Mouse (Mus musculus) intestine, postnatal 0 days (tissue): ENCODE results near the gene Lamp1. TPM values are rescaled to one million over a fixed set of nuclear protein-coding genes. Genes with fewer than 3 reads are reported as not detected.

Source experiments
- ATAC-seq: fragments of 200-750 bp; cut with Nextera tagmentation; 2 replicates; pipeline ENCODE4 v1.8.0; 2017; ENCODE audit warnings: mild to moderate bottlenecking, moderate TSS enrichment, moderate library complexity
- H3K27ac ChIP-seq: fragments of 300-500 bp; sonication (generic); 2 replicates; pipeline ENCODE4 v1.5.1; 2014; ENCODE audit warnings: mild to moderate bottlenecking, low read depth, low read length, moderate library complexity
- H3K27me3 ChIP-seq: fragments of 300-500 bp; sonication (generic); replicated peaks from 2 replicates; pipeline ENCODE4 v1.6.1; 2014; ENCODE audit warnings: low read length, mixed read lengths; ENCODE audit not compliant: control insufficient read depth, insufficient read depth
- H3K36me3 ChIP-seq: fragments of 300-500 bp; sonication (generic); 2 replicates; pipeline ENCODE4 v1.6.1; 2014; ENCODE audit warnings: mild to moderate bottlenecking, moderate library complexity; ENCODE audit not compliant: control insufficient read depth, insufficient read depth
- H3K4me1 ChIP-seq: fragments of 300-500 bp; sonication (generic); replicated peaks from 2 replicates; pipeline ENCODE4 v1.6.1; 2014; ENCODE audit warnings: antibody characterized with exemption, low read length, mixed read lengths; ENCODE audit not compliant: control insufficient read depth, insufficient read depth
- H3K4me2 ChIP-seq: fragments of 300-500 bp; sonication (generic); replicated peaks from 2 replicates; pipeline ENCODE4 v1.6.1; 2014; ENCODE audit warnings: low read depth, mild to moderate bottlenecking, moderate library complexity
- H3K4me3 ChIP-seq: fragments of 300-500 bp; sonication (generic); 2 replicates; pipeline ENCODE4 v1.5.1; 2014; ENCODE audit warnings: low read depth, low read length
- H3K9ac ChIP-seq: fragments of 300-500 bp; sonication (generic); 2 replicates; pipeline ENCODE4 v1.6.1; 2014; ENCODE audit warnings: mild to moderate bottlenecking, low read depth, low read length
- H3K9me3 ChIP-seq: fragments of 300-500 bp; sonication (generic); 2 replicates; pipeline ENCODE4 v1.6.1; 2016; ENCODE audit warnings: mixed run types; ENCODE audit not compliant: control insufficient read depth
- CTCF ChIP-seq: sonication (generic); IDR thresholded peaks from 2 replicates; pipeline ENCODE4 v1.5.1; 2016; ENCODE audit warnings: low read depth, mild to moderate bottlenecking, control low read depth, antibody characterized with exemption, moderate library complexity
- WGBS: fragments of 180-500 bp; shearing (Covaris S2); extraction: QIAGEN DNeasy Blood & Tissue Kit; methylation state at CpG from one replicate; pipeline ENCODE4 v1.1.7; 2014; 5-methylcytosine and 5-hydroxymethylcytosine counted together
- microRNA counts: library from miRNA; unstranded; fragments of <30 nt; microRNA quantifications from one replicate; lab custom pipeline; 2016
- microRNA-seq: library from miRNA; unstranded; fragments of <30 nt; microRNA quantifications from one replicate; pipeline ENCODE4, GENCODE M21; 2016
- polyA plus RNA-seq: library from polyadenylated mRNA; unstranded; fragments of >200 nt; fragmentation: Nextera tagmentation; extraction: Ambion mirVana; gene quantifications from 2 replicates; pipeline ENCODE4 v1.2.1, GENCODE M21; 2015

Lamp1 gene
- polyA plus RNA-seq, 1 experiment from 2014 or later: 847 TPM

GRCm38 (mm10) chr8:13216386-13216785 is 57.4 kb downstream of the Lamp1 start:
- Histone ChIP-seq H3K4me3 (no peak overlapping the region), H3K36me3 (no peaks in the 10 kb centered on the region), H3K27me3 (no peaks in the 10 kb centered on the region), H3K4me1 (peaks cover 5% of the 10 kb centered on the region; the same call in 1 of the 2 replicates), H3K4me2 (no peak overlapping the region), H3K9ac (0 out of 2 replicates have a peak overlapping the region, but pooled peaks have one; percentile 7), H3K27ac (no peak overlapping the region), H3K9me3 (no peaks in the 10 kb centered on the region)
- WGBS: 52% methylated on average over 8 of the region's 8 CpGs
- TF ChIP-seq CTCF: no peak
- no peak for ATAC-seq

GRCm38 (mm10) chr8:13217093-13217492 is 58.1 kb downstream of the Lamp1 start:
- no peak for ATAC-seq
- no peak overlapping the region for H3K27ac ChIP-seq
- H3K9me3 ChIP-seq: no peaks in the 10 kb centered on the region
- no peak overlapping the region for H3K4me2 ChIP-seq
- peaks cover 5% of the 10 kb centered on the region; the same call in 1 of the 2 replicates for H3K4me1 ChIP-seq
- 23% methylated on average over 5 of the region's 5 CpGs for WGBS
- no peak for TF ChIP-seq CTCF
- H3K4me3 ChIP-seq: no peak overlapping the region
- 0 out of 2 replicates have a peak overlapping the region, but pooled peaks have one; percentile 7 for H3K9ac ChIP-seq
- H3K27me3 ChIP-seq: no peaks in the 10 kb centered on the region
- no peaks in the 10 kb centered on the region for H3K36me3 ChIP-seq

GRCm38 (mm10) chr8:13217986-13218385 is 59.0 kb downstream of the Lamp1 start:
- Histone ChIP-seq H3K9me3 (no peaks in the 10 kb centered on the region), H3K4me2 (no peak overlapping the region), H3K27ac (no peak overlapping the region), H3K4me1 (peaks cover 5% of the 10 kb centered on the region; the same call in 1 of the 2 replicates), H3K4me3 (no peak overlapping the region), H3K9ac (no peak overlapping the region), H3K36me3 (no peaks in the 10 kb centered on the region), H3K27me3 (no peaks in the 10 kb centered on the region)
- no peak for ATAC-seq
- TF ChIP-seq CTCF: no peak

GRCm38 (mm10) chr8:13218441-13218840 is 59.5 kb downstream of the Lamp1 start:
- ATAC-seq: no peak
- TF ChIP-seq CTCF: no peak

GRCm38 (mm10) chr8:13224426-13224825 is 65.5 kb downstream of the Lamp1 start:
- Histone ChIP-seq H3K36me3 (no peaks in the 10 kb centered on the region), H3K27me3 (no peaks in the 10 kb centered on the region), H3K4me3 (no peak overlapping the region), H3K9me3 (no peaks in the 10 kb centered on the region), H3K27ac (no peak overlapping the region), H3K4me1 (no peaks in the 10 kb centered on the region), H3K4me2 (no peak overlapping the region), H3K9ac (no peak overlapping the region)
- WGBS: 76% methylated on average over 9 of the region's 9 CpGs
- no peak for TF ChIP-seq CTCF
- no peak for ATAC-seq

More at GRCm38 (mm10) chr8:13218441-13218840, 59.5 kb downstream of the Lamp1 start:
- WGBS: 84% methylated on average over 4 of the region's 4 CpGs
- no peaks in the 10 kb centered on the region for H3K27me3 ChIP-seq
- no peak overlapping the region for H3K4me2 ChIP-seq
- no peaks in the 10 kb centered on the region for H3K9me3 ChIP-seq
- peaks cover 4% of the 10 kb centered on the region; the same call in 1 of the 2 replicates for H3K4me1 ChIP-seq
- no peak overlapping the region for H3K27ac ChIP-seq
- H3K9ac ChIP-seq: no peak overlapping the region
- no peaks in the 10 kb centered on the region for H3K36me3 ChIP-seq
- no peak overlapping the region for H3K4me3 ChIP-seq

MicroRNA genes within 50 kb of the gene (microRNA counts, 519-probe panel; counts per million panel counts)
- microRNA mmu-miR-1968 (lab: Ali Mortazavi, UCI): 2,501 counts per million, percentile 23 among the panel's probes with 10 or more counts

Small RNA genes lying within 50 kb of the gene (microRNA-seq; reads per million reads assigned to microRNA genes)
- gene Mir1968 (28.0 reads per million, percentile 31 among the genes with 10 or more reads in this experiment), gene Mir7065 (not detected)

Other genes starting within 250 kb of the Lamp1 start
- gene F7, start 133.1 kb upstream of the Lamp1 start, polyA plus RNA-seq: 0.08 TPM in 2 replicates
- gene F10, start 121.9 kb upstream of the Lamp1 start, polyA plus RNA-seq: 111 and 116 TPM in 2 replicates
- gene Proz, start 98.2 kb upstream of the Lamp1 start, polyA plus RNA-seq: 15.9 and 19.5 TPM in 2 replicates
- 9.6 TPM in 2 replicates for gene Pcid2, start 53.7 kb upstream of the Lamp1 start, polyA plus RNA-seq
- 44.9 and 49.7 TPM in 2 replicates for gene Cul4a, start 53.5 kb upstream of the Lamp1 start, polyA plus RNA-seq
- 110 and 113 TPM in 2 replicates for gene Grtp1, start 41.5 kb downstream of the Lamp1 start, polyA plus RNA-seq
- 0.48 TPM in 1 of 2 replicates, not detected in the other for gene Adprhl1, start 95.0 kb downstream of the Lamp1 start, polyA plus RNA-seq
- 7.3 and 7.9 TPM in 2 replicates for gene Dcun1d2, start 129.0 kb downstream of the Lamp1 start, polyA plus RNA-seq
- gene Tmco3, start 129.0 kb downstream of the Lamp1 start, polyA plus RNA-seq: 18.5 and 22.2 TPM in 2 replicates
- gene Tfdp1, start 179.6 kb downstream of the Lamp1 start, polyA plus RNA-seq: 50.3 and 51.2 TPM in 2 replicates
- not detected in 2 replicates for gene Atp4b, start 237.7 kb downstream of the Lamp1 start, polyA plus RNA-seq
- gene Grk1, start 245.9 kb downstream of the Lamp1 start, polyA plus RNA-seq: not detected in 2 replicates